Mouse (Mus musculus) thymus, postnatal 36 days (tissue): Measurements from ENCODE around the gene 2610001J05Rik.

Experiments
- DNase-seq, 2 experiments: peaks; one replicate each; pipeline ENCODE4 v3.0.0; 2022; ENCODE audit warnings: mixed read lengths in 2 of 2

The 2610001J05Rik gene

GRCm38 (mm10) chr6:13835720-13836665 lies 35.3 kb downstream of the 2610001J05Rik start:
- no peak for DNase-seq

GRCm38 (mm10) chr6:13832770-13833169 lies 38.5 kb downstream of the 2610001J05Rik start:
- no peak for DNase-seq

GRCm38 (mm10) chr6:13828877-13829276 lies 42.4 kb downstream of the 2610001J05Rik start:
- DNase-seq = no peak
